Mouse (Mus musculus): ENCODE results near the gene Nfib. TPM values are rescaled to one million over a fixed set of nuclear protein-coding genes. Genes with fewer than 3 reads are reported as not detected.
A peak's percentile ranks its signal among the peaks of the same experiment; 100 is the strongest.

Gene Nfib
- polyA plus RNA-seq, 1 experiment from 2014 or later: 149 TPM

DNA sequence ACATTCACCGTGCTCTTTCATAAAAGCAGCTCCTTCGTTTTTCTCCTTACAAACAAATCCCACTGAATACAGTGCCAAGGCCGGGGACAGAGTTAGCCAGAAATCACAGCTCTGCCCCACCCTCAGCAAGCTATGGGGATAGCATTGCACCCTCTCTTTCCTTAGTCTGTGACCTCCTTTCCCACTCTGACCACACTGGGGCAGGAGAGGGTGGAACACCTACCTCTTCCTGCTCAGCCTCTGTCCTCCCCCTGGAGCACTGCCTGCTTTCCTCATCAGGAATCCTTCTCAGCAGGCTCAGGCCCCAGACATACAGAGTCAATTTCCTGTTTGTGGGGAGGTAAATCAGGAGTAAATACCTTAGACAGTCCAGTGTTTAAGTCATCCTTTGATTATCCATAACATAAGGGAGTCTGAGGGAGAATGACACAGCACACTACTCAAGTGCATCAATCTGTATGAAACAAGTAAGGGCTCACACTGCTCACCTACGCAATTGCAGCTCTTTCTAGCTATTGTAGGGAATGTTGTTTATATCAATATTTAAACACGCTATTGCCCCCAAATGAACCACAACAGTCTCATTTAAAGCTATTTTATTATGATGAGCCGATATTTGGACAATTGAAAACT, 41.7 kb downstream of the Nfib start:
- ATAC-seq (ENCODE audit: insufficient read depth): no peak
- no peak overlapping the region for H3K9ac ChIP-seq
- 0 out of 2 replicates have a peak, but pooled peaks have one; percentile 18 for TF ChIP-seq CTCF (IDR thresholded peaks at IDR 0.05; ENCODE audit: low read depth)
- no peaks in the 10 kb centered on the region for H3K36me3 ChIP-seq (ENCODE audit: insufficient read depth)
- H3K4me2 ChIP-seq: no peak overlapping the region
- H3K4me3 ChIP-seq (ENCODE audit: low read depth, low read length): no peak overlapping the region
- no peak for DNase-seq
- no peak overlapping the region for H3K27ac ChIP-seq (ENCODE audit: low read depth)
- no peaks in the 10 kb centered on the region for H3K27me3 ChIP-seq (ENCODE audit: insufficient read depth, low read length)
- no peaks in the 10 kb centered on the region for H3K4me1 ChIP-seq (ENCODE audit: insufficient read depth)
- no peaks in the 10 kb centered on the region for H3K9me3 ChIP-seq (ENCODE audit: low read depth, low read length)
- 76% methylated on average over 6 of the region's 6 CpGs for WGBS

DNA sequence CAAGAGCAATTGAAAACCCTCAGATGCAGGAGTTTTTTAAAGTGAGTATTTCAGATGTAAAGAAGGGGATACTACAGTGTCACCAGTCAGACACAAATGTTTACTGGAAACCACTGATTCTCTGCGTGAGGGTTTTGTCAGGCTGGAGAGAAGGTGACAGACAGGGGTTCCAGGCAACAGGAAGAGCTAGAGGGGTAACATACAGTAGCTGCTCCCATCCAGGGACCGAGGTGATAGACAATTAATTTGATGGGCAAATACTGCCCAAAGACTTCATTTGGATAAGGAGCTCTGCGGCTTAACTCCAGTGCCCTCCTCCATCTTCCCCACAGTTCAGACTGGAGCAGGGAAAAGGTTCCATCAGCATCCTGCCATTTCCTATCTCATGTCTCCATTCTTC, 42.9 kb downstream of the Nfib start:
- Histone ChIP-seq H3K9me3 (ENCODE audit: low read depth, low read length) (no peaks in the 10 kb centered on the region), H3K27ac (ENCODE audit: low read depth) (no peak overlapping the region), H3K9ac (no peak overlapping the region), H3K4me3 (ENCODE audit: low read depth, low read length) (no peak overlapping the region), H3K4me2 (no peak overlapping the region), H3K36me3 (ENCODE audit: insufficient read depth) (no peaks in the 10 kb centered on the region), H3K27me3 (ENCODE audit: insufficient read depth, low read length) (no peaks in the 10 kb centered on the region), H3K4me1 (ENCODE audit: insufficient read depth) (no peaks in the 10 kb centered on the region)
- no peak for DNase-seq
- no peak for TF ChIP-seq CTCF (IDR thresholded peaks at IDR 0.05; ENCODE audit: low read depth)
- 62% methylated on average over 3 of the region's 3 CpGs for WGBS
- ATAC-seq (ENCODE audit: insufficient read depth): no peak

DNA sequence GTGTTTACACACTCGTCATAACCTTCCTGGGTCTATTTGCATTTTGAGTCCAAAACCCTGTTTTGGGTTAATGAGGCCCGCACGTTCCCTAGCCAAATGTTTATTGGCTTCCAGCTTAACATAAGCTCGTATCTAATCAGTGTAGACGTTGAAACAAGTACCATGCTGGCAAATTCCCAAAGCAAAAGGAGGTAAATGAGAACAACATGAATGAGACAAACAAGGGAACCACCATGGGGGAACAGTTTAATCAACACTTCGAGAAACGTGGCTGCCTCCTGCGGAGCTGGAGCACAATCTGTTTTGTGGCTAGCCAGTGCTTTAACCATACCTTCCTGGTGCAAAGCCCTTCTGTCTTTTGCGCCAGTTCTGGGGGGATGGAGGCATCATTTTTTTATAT, 43.3 kb downstream of the Nfib start:
- Histone ChIP-seq H3K4me2 (no peak overlapping the region), H3K27me3 (ENCODE audit: insufficient read depth, low read length) (no peaks in the 10 kb centered on the region), H3K4me3 (ENCODE audit: low read depth, low read length) (no peak overlapping the region), H3K9ac (no peak overlapping the region), H3K4me1 (ENCODE audit: insufficient read depth) (no peaks in the 10 kb centered on the region), H3K36me3 (ENCODE audit: insufficient read depth) (no peaks in the 10 kb centered on the region), H3K9me3 (ENCODE audit: low read depth, low read length) (no peaks in the 10 kb centered on the region), H3K27ac (ENCODE audit: low read depth) (no peak overlapping the region)
- no peak for ATAC-seq (ENCODE audit: insufficient read depth)
- no peak for TF ChIP-seq CTCF (IDR thresholded peaks at IDR 0.05; ENCODE audit: low read depth)
- DNase-seq: peak; percentile 40
- 33% methylated on average over 9 of the region's 9 CpGs for WGBS

DNA sequence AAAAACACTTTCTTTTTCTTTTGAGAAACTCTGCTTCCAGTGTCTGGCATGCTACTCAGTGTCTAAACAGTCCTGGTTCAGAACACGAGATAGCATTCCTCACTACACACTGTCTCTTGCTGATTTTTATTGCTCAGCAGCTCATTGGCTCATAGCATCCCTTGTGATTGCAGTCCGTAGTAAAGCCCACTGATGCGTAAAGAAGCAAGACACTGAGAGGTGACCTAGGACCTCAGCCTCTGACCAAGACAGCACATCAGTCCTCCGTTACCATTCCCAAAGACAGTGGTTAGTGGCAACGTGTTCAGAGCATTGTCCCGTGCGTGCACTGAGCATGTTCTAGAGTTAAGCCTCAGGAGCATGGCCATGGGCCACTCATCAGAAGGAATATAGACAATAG, 44.3 kb downstream of the Nfib start:
- 90% methylated on average over 7 of the region's 7 CpGs for WGBS
- TF ChIP-seq CTCF (IDR thresholded peaks at IDR 0.05; ENCODE audit: low read depth): no peak
- Histone ChIP-seq H3K4me3 (ENCODE audit: low read depth, low read length) (no peak overlapping the region), H3K9ac (no peak overlapping the region), H3K9me3 (ENCODE audit: low read depth, low read length) (no peaks in the 10 kb centered on the region), H3K4me1 (ENCODE audit: insufficient read depth) (no peaks in the 10 kb centered on the region), H3K36me3 (ENCODE audit: insufficient read depth) (no peaks in the 10 kb centered on the region), H3K27me3 (ENCODE audit: insufficient read depth, low read length) (no peaks in the 10 kb centered on the region), H3K27ac (ENCODE audit: low read depth) (no peak overlapping the region), H3K4me2 (no peak overlapping the region)
- DNase-seq (no peak), ATAC-seq (ENCODE audit: insufficient read depth) (no peak)

DNA sequence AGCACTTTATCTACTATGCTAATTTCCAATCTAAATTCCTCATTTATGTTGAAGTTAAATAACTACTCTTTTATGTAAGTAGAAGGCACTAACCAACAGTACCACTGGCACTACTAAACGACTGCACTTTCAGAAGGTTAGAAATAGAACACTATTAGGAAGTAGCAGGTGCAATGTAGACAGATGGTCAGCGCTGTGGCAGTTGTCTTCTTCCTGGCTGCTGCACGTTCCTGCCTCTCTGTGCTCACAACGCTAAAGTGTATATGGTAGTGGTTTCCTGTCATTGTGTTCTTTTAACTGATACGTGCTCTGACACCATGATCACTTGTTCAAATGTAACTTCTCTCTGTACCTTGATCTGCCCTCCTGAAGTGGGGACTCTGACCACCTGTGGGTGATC, 59.9 kb downstream of the Nfib start:
- no peaks in the 10 kb centered on the region for H3K36me3 ChIP-seq (ENCODE audit: insufficient read depth)

DNA sequence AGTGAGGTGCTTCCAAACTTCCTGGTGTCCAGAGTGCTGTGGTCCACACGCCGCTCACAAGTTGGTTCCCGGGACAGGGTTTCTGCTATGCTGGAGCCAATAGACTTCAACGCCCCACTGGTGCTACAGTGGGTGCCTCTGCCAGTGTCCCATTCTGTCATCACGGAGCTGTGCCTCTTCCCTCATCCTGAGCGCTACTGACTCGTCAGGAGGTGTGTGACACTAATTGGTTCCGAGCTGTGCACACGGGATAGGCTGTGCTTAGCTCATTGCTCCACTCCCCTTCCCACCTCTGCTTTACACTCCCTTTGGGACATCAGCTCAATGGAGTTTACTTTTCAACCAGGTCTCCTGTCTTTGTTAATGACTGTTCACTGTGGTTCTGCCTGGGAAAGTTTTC, 60.8 kb downstream of the Nfib start:
- H3K4me1 ChIP-seq (ENCODE audit: insufficient read depth): no peaks in the 10 kb centered on the region
- no peak for TF ChIP-seq CTCF (IDR thresholded peaks at IDR 0.05; ENCODE audit: low read depth)
- H3K4me3 ChIP-seq (ENCODE audit: low read depth, low read length): no peak overlapping the region
- H3K36me3 ChIP-seq (ENCODE audit: insufficient read depth): no peaks in the 10 kb centered on the region
- no peak overlapping the region for H3K9ac ChIP-seq
- no peak for ATAC-seq (ENCODE audit: insufficient read depth)
- H3K27ac ChIP-seq (ENCODE audit: low read depth): no peak overlapping the region
- H3K9me3 ChIP-seq (ENCODE audit: low read depth, low read length): no peaks in the 10 kb centered on the region
- DNase-seq: no peak
- H3K27me3 ChIP-seq (ENCODE audit: insufficient read depth, low read length): no peaks in the 10 kb centered on the region
- WGBS: 82% methylated on average over 9 of the region's 9 CpGs
- no peak overlapping the region for H3K4me2 ChIP-seq

More for the DNA sequence above, 59.9 kb downstream of the Nfib start:
- 69% methylated on average over 5 of the region's 5 CpGs for WGBS
- no peaks in the 10 kb centered on the region for H3K4me1 ChIP-seq (ENCODE audit: insufficient read depth)
- H3K4me3 ChIP-seq (ENCODE audit: low read depth, low read length): no peak overlapping the region
- DNase-seq (no peak), ATAC-seq (ENCODE audit: insufficient read depth) (no peak)
- H3K27ac ChIP-seq (ENCODE audit: low read depth): no peak overlapping the region
- no peak overlapping the region for H3K4me2 ChIP-seq
- H3K9ac ChIP-seq: no peak overlapping the region
- H3K9me3 ChIP-seq (ENCODE audit: low read depth, low read length): no peaks in the 10 kb centered on the region
- TF ChIP-seq CTCF (IDR thresholded peaks at IDR 0.05; ENCODE audit: low read depth): no peak
- no peaks in the 10 kb centered on the region for H3K27me3 ChIP-seq (ENCODE audit: insufficient read depth, low read length)

DNA sequence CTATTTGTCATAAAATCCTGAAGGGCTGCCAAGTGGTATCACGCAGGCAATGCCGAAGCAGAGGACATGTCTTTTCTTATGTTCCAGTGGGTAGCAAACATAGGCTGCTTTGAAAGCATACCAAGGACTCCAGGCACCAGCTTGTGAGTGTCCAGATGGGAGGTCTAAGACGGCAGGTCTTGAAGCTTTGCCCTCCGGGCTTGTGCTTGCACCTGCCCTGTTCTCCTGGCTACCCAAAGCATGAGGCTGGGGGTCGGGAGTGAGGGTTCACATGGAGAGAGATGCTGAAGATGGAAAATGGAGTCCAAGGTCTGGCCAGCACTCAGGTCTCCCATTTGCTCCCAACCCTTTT, 61.8 kb downstream of the Nfib start:
- Histone ChIP-seq H3K9ac (no peak overlapping the region), H3K27me3 (ENCODE audit: insufficient read depth, low read length) (no peaks in the 10 kb centered on the region), H3K36me3 (ENCODE audit: insufficient read depth) (no peaks in the 10 kb centered on the region), H3K4me2 (no peak overlapping the region), H3K4me1 (ENCODE audit: insufficient read depth) (no peaks in the 10 kb centered on the region), H3K9me3 (ENCODE audit: low read depth, low read length) (no peaks in the 10 kb centered on the region), H3K4me3 (ENCODE audit: low read depth, low read length) (no peak overlapping the region), H3K27ac (ENCODE audit: low read depth) (no peak overlapping the region)
- DNase-seq (no peak), ATAC-seq (ENCODE audit: insufficient read depth) (no peak)
- 74% methylated on average over 5 of the region's 5 CpGs for WGBS
- no peak for TF ChIP-seq CTCF (IDR thresholded peaks at IDR 0.05; ENCODE audit: low read depth)
